Mouse (Mus musculus) heart, adult 18-20 months (tissue): ENCODE data around the gene Slc46a1. TPM values are rescaled to one million over a fixed set of nuclear protein-coding genes. Genes with fewer than 3 reads are reported as not detected.
A peak's percentile ranks its signal among the peaks of the same experiment; 100 is the strongest.

Experiments
- DNase-seq, 2 experiments: peaks; one replicate each; pipeline ENCODE4 v3.0.0; 2021 to 2022; ENCODE audit warnings: mixed read lengths in 1 of 2
- total RNA-seq, 2 experiments: library from RNA; stranded (reverse); gene quantifications; 2 replicates each; pipeline ENCODE4 v1.2.3; 2021

Gene Slc46a1
- total RNA-seq, 2 experiments from 2014 or later, result 2.5 to 2.7 TPM

GRCm38 (mm10) chr11:78502909-78503650 lies 37.6 kb downstream of the Slc46a1 start, which contains the start of gene Sebox:
Gene Sebox (plus strand): TSS chr11:78503447.
- DNase-seq, result no peak

GRCm38 (mm10) chr11:78505430-78505829 lies 39.9 kb downstream of the Slc46a1 start:
- DNase-seq, result no peak

- no peak for DNase-seq
Measured at GRCm38 (mm10) chr11:78509148-78509547, 43.7 kb downstream of the Slc46a1 start.

- DNase-seq, result peak; percentile 92 to 93
Measured at GRCm38 (mm10) chr11:78512025-78512957, 46.8 kb downstream of the Slc46a1 start, which contains the start of the genes Tmem199 and Poldip2. Gene Tmem199 (minus strand): TSS chr11:78512172. Gene Poldip2 (plus strand): TSS chr11:78512193.

GRCm38 (mm10) chr11:78513106-78513790 lies 47.8 kb downstream of the Slc46a1 start:
- DNase-seq, result no peak

- DNase-seq, result no peak
Measured at GRCm38 (mm10) chr11:78515549-78516325, 50.2 kb downstream of the Slc46a1 start.

GRCm38 (mm10) chr11:78518931-78519330 lies 53.4 kb downstream of the Slc46a1 start:
- no peak for DNase-seq

Other genes starting within 250 kb of the Slc46a1 start
- gene Sdf2, start 220.0 kb upstream of the Slc46a1 start, total RNA-seq, result 10 to 100 TPM; 52.7 to 55.7 TPM
- gene Supt6, start 219.7 kb upstream of the Slc46a1 start, total RNA-seq, result 10 to 100 TPM; 28.4 to 29.7 TPM
- 100 to 1,000 TPM; 203 to 219 TPM for gene 2610507B11Rik, start 203.9 kb upstream of the Slc46a1 start, total RNA-seq
- gene BC030499, start 174.9 kb upstream of the Slc46a1 start, total RNA-seq, result under 1 TPM; 0.37 to 0.49 TPM
- under 1 TPM; 0.28 to 0.35 TPM for gene Spag5, start 164.2 kb upstream of the Slc46a1 start, total RNA-seq
- gene Aldoc, start 142.7 kb upstream of the Slc46a1 start, total RNA-seq, result 1 to 10 TPM in 1 of 2 experiments, under 1 TPM in 1; 0.97 to 1.2 TPM
- 10 to 100 TPM; 24.6 to 26.7 TPM for gene Pigs, start 137.3 kb upstream of the Slc46a1 start, total RNA-seq
- 1 to 10 TPM; 5.2 to 5.8 TPM for gene Unc119, start 122.2 kb upstream of the Slc46a1 start, total RNA-seq
- gene Foxn1, start 79.1 kb upstream of the Slc46a1 start, total RNA-seq, result not detected
- gene Slc13a2, start 43.5 kb upstream of the Slc46a1 start, total RNA-seq, result not detected
- gene Sarm1, start 32.1 kb downstream of the Slc46a1 start, total RNA-seq, result under 1 TPM; 0.45 to 0.59 TPM
- gene Vtn, start 33.4 kb downstream of the Slc46a1 start, total RNA-seq, result 10 to 100 TPM; 15.2 to 18.5 TPM
- not detected for gene Sebox, start 37.8 kb downstream of the Slc46a1 start, total RNA-seq
- 10 to 100 TPM; 10.4 to 12.2 TPM for gene Tmem199, start 46.5 kb downstream of the Slc46a1 start, total RNA-seq
- gene Poldip2, start 46.5 kb downstream of the Slc46a1 start, total RNA-seq, result 100 to 1,000 TPM; 150 to 158 TPM
- gene Tnfaip1, start 70.6 kb downstream of the Slc46a1 start, total RNA-seq, result 10 to 100 TPM; 37.6 to 43.3 TPM
- 10 to 100 TPM; 31.9 to 32.6 TPM for gene Ift20, start 70.7 kb downstream of the Slc46a1 start, total RNA-seq
- 1 to 10 TPM; 4.2 to 6.1 TPM for gene Tmem97, start 85.1 kb downstream of the Slc46a1 start, total RNA-seq
- 10 to 100 TPM; 13.1 to 13.2 TPM for gene Nlk, start 231.7 kb downstream of the Slc46a1 start, total RNA-seq